Mouse (Mus musculus) T-helper 17 cell (primary cell): Measurements from ENCODE around the gene Gse1.

ENCODE experiments used
- in situ Hi-C, 2 experiments: fragments of 300-600 bp; cut with MboI, MseI; formaldehyde crosslinking; loops; 1 replicate in 1 of 2; 2 replicates in 1 of 2; pipeline ENCODE4 v1.15.1; 2025; ENCODE audit warnings: high pct_unique_total_duplicates in 2 of 2

Gse1 gene

GRCm38 (mm10) chr8:120585521-120585920, 357.3 kb downstream of the Gse1 start:
- in situ Hi-C loops: loop anchor here in 1 of 2 experiments (25.0 kb wide), 1 partner anchor 1977 kb away; the partner anchor contains the start of genes Cdt1 and Piezo1

GRCm38 (mm10) chr8:120588908-120589771, 360.9 kb downstream of the Gse1 start, which contains the start of gene Gins2:
TSS of gene Gins2 (minus strand) at chr8:120589304.
- in situ Hi-C loops: loop anchor here in 1 of 2 experiments (25.0 kb wide), 1 partner anchor 1973 kb away; the partner anchor contains the start of genes Cdt1 and Piezo1

GRCm38 (mm10) chr8:120589921-120590320, 361.7 kb downstream of the Gse1 start:
- in situ Hi-C loops: loop anchor here in 1 of 2 experiments (25.0 kb wide), 1 partner anchor 1972 kb away; the partner anchor contains the start of genes Cdt1 and Piezo1

- in situ Hi-C loops: loop anchor here in 1 of 2 experiments (25.0 kb wide), 1 partner anchor 1971 kb away; the partner anchor contains the start of genes Cdt1 and Piezo1
These were observed 363.5 kb downstream of the Gse1 start for GRCm38 (mm10) chr8:120591587-120592292.

GRCm38 (mm10) chr8:120594571-120594970, 366.3 kb downstream of the Gse1 start:
- in situ Hi-C loops: loop anchor here in 1 of 2 experiments (25.0 kb wide), 1 partner anchor 1968 kb away; the partner anchor contains the start of genes Cdt1 and Piezo1

- in situ Hi-C loops: loop anchor here in 1 of 2 experiments (25.0 kb wide), 1 partner anchor 1966 kb away; the partner anchor contains the start of genes Cdt1 and Piezo1
These were observed 367.7 kb downstream of the Gse1 start for GRCm38 (mm10) chr8:120595963-120596362.

GRCm38 (mm10) chr8:120598579-120598978, 370.3 kb downstream of the Gse1 start:
- in situ Hi-C loops: loop anchor here in 1 of 2 experiments (25.0 kb wide), 1 partner anchor 1964 kb away; the partner anchor contains the start of genes Cdt1 and Piezo1

GRCm38 (mm10) chr8:120599504-120599903, 371.2 kb downstream of the Gse1 start:
- in situ Hi-C loops: loop anchor here in 1 of 2 experiments (25.0 kb wide), 1 partner anchor 1963 kb away; the partner anchor contains the start of genes Cdt1 and Piezo1

GRCm38 (mm10) chr8:120602672-120603071, 374.4 kb downstream of the Gse1 start:
- in situ Hi-C loops: no loop called here

GRCm38 (mm10) chr8:120607460-120607859, 379.2 kb downstream of the Gse1 start:
- in situ Hi-C loops: no loop called here

GRCm38 (mm10) chr8:120607885-120608284, 379.6 kb downstream of the Gse1 start:
- in situ Hi-C loops: no loop called here

GRCm38 (mm10) chr8:120610824-120611223, 382.6 kb downstream of the Gse1 start:
- in situ Hi-C loops: no loop called here

- in situ Hi-C loops: no loop called here
These were observed 386.2 kb downstream of the Gse1 start for GRCm38 (mm10) chr8:120614491-120614890.

GRCm38 (mm10) chr8:120616663-120617626, 388.7 kb downstream of the Gse1 start:
- in situ Hi-C loops: no loop called here

GRCm38 (mm10) chr8:120618110-120618509, 389.9 kb downstream of the Gse1 start:
- in situ Hi-C loops: no loop called here

GRCm38 (mm10) chr8:120619235-120620180, 391.3 kb downstream of the Gse1 start:
- in situ Hi-C loops: no loop called here

- in situ Hi-C loops: no loop called here
These were observed 392.2 kb downstream of the Gse1 start for GRCm38 (mm10) chr8:120620441-120620840.

- in situ Hi-C loops: no loop called here
These were observed 393.9 kb downstream of the Gse1 start for GRCm38 (mm10) chr8:120622161-120622560.

GRCm38 (mm10) chr8:120623608-120624007, 395.4 kb downstream of the Gse1 start:
- in situ Hi-C loops: no loop called here
